Mouse (Mus musculus): ENCODE results near the gene Ggact.

The Ggact gene

GRCm38 (mm10) chr14:122900679-122901078 lies 12.9 kb downstream of the Ggact start:
- DNase-seq (ENCODE audit: extremely low spot score): no peak

- DNase-seq (ENCODE audit: extremely low spot score): no peak
Observed at GRCm38 (mm10) chr14:122898550-122898949, 15.0 kb downstream of the Ggact start.

GRCm38 (mm10) chr14:122896106-122896505 lies 17.5 kb downstream of the Ggact start:
- DNase-seq (ENCODE audit: extremely low spot score): no peak

- DNase-seq (ENCODE audit: extremely low spot score): no peak
Observed at GRCm38 (mm10) chr14:122891470-122891968, 22.0 kb downstream of the Ggact start.

- DNase-seq (ENCODE audit: extremely low spot score): no peak
Observed at GRCm38 (mm10) chr14:122888480-122888872, 25.1 kb downstream of the Ggact start.

DNA sequence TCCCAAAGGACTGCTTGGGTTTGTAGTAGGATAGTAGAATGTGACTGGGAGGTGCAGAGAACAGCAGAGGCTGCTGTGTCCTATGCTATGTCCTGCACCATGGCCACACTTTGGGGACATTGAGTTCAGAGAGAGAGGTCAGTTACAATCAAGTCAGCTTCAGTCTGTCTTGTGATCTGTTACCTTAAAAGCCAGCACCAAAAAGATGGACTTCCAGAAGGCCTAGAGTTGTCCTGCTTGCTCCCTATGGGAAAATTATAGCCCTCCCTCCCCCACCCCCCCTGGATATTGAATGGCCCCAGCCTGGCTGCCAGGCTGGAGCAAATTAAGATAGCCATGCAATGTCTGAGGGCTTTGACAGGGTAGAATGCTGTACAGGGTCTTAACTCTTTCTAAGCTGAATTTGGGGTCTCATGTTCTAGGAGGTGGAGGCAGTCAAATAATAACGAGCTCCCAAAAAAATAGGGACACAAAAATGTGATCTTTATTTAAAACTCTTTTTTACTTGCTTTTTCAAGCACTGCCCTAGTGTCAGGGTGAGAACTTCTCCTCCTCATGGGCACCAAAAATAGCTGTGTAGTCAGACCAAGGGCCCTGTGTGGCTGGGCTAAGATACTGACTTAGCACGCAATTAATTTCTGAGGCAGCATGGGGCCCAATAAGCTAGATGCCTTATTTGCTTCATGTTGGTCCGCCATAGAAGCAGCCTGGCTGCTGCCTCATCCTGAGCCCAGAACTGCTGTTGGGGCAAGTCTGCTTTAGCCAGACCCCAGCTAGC lies 25.7 kb downstream of the Ggact start:
- no peak for DNase-seq (ENCODE audit: extremely low spot score)

DNA sequence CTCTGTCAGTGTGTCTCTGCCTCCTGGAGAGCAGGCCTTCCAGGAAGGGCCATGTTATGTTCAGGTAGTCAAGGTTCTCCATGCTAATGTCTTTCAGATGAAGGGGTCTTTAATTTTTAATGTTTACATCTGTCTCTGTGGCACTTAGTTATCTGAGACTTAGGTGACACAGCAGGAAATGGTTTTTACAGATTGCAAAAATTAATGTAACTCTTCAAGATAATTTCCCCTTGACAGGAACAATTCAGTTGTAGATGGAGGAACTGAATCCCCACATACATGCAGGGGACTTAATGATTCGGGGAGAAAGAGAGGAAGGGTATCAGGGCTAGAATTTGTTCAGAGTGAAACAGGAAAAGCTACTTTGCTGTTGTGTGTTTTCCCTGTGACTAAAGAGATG lies 26.3 kb downstream of the Ggact start:
- DNase-seq (ENCODE audit: extremely low spot score): no peak

GRCm38 (mm10) chr14:122885893-122886292 lies 27.7 kb downstream of the Ggact start:
- no peak for DNase-seq (ENCODE audit: extremely low spot score)

- DNase-seq (ENCODE audit: extremely low spot score): no peak
Observed at GRCm38 (mm10) chr14:122883821-122884584, 29.6 kb downstream of the Ggact start.

GRCm38 (mm10) chr14:122883410-122883806 lies 30.1 kb downstream of the Ggact start:
- DNase-seq (ENCODE audit: extremely low spot score): no peak

GRCm38 (mm10) chr14:122882795-122883409 lies 30.7 kb downstream of the Ggact start:
- no peak for DNase-seq (ENCODE audit: extremely low spot score)

DNA sequence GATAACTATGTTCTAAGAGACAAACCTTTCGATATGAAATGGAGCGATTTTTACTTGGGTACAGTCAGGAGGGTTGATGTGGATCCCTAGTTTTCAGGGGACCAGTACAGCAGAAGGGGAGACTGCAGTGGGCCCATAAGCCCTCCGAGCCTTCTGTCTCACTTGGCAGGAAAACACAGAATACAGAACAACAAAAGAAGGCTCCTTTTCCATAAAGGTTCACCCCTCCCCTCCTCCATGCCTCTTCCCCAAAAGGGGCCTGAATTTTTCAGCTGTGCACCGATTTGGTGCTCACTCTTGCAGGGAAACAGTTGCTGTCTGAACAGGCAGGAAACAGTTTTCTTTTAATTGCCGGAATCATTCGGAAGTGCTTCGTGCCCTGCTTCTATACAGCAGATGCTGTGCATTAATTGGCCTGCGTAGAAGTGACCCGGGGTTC lies 31.3 kb downstream of the Ggact start:
- no peak for DNase-seq (ENCODE audit: extremely low spot score)

GRCm38 (mm10) chr14:122881699-122882098 lies 31.9 kb downstream of the Ggact start:
- DNase-seq (ENCODE audit: extremely low spot score): no peak

GRCm38 (mm10) chr14:122880291-122880690 lies 33.3 kb downstream of the Ggact start:
- no peak for DNase-seq (ENCODE audit: extremely low spot score)

DNA sequence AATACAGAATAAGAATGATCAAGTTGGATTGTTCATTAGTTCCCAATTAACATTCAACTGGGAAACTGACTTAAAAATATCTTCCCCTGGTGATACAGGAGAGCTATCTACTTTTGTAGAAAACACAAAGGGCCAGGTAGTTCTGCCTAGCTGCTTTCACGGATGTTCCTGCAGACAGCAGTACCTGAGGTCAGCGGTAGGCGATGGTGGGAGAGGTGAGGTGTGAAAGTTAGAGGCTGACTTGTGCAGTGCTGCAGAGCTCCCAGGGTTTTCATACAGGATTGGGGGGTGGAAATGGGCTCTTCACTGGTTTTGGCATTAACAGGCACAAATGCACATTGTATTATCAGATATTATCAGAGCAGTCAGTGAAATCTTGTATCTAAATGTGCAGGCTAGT lies 35.8 kb downstream of the Ggact start:
- no peak for DNase-seq (ENCODE audit: extremely low spot score)

- DNase-seq (ENCODE audit: extremely low spot score): no peak
Observed at GRCm38 (mm10) chr14:122876723-122877122, 36.8 kb downstream of the Ggact start.

GRCm38 (mm10) chr14:122876163-122876562 lies 37.4 kb downstream of the Ggact start:
- peak; percentile 76 for DNase-seq (ENCODE audit: extremely low spot score)

DNA sequence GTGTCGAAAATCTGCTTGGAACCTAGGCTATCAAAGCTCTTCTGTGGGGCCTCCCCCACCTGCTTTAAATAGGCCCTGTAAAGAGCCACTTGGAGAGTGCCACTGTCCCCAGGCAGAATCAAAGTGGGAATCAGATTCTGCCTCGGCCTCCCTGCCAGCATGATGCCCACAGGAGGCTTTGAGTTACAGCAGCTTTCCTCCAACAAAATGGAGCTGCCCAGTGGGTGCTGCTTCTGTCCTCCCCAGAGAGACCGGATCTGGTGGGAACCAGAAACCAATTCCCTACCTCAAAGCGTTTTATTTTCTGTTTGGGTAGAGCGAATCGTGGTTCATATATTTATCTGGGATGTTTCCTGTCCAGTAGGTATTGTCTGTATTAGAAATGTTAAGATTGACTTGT lies 37.9 kb downstream of the Ggact start:
- DNase-seq (ENCODE audit: extremely low spot score): no peak

DNA sequence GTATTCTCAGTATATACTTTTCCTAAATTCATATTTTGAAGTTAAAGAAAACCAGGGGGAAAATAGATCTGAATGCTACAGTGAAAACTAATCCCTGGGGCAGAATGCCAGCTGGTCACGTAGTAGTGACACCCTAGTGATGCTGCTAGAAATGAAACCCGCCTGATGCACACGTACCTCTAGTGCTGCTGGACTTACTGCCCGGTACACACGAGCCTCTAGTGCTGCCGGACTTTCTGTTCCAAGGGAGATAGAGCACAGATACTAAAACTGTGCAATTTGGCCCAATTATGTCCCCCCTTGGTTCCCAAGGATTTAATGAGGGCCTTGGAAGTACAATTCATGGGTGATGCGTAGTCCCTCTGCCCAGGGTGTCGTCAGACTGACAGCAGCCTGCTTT lies 38.5 kb downstream of the Ggact start:
- no peak for DNase-seq (ENCODE audit: extremely low spot score)

DNA sequence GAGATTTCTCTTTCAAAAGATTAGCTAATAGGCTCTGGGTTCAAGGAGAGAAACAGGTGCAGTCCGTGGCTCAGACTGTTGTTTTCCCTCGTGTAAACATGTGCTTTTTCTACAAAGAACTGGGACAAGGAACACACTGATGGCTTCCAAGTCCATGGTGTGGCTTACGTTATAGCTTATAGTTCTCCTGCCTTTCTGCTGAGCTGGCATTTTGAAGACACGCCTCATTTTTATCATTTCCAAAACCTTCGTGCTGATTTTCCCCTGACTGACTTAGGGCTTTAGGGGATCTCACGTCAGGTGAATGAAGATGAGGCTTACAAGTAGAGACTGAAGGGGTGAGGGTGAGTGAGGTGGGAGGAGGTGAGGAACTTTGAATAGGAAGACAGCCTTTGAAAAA lies 40.9 kb downstream of the Ggact start:
- DNase-seq (ENCODE audit: extremely low spot score): no peak

DNA sequence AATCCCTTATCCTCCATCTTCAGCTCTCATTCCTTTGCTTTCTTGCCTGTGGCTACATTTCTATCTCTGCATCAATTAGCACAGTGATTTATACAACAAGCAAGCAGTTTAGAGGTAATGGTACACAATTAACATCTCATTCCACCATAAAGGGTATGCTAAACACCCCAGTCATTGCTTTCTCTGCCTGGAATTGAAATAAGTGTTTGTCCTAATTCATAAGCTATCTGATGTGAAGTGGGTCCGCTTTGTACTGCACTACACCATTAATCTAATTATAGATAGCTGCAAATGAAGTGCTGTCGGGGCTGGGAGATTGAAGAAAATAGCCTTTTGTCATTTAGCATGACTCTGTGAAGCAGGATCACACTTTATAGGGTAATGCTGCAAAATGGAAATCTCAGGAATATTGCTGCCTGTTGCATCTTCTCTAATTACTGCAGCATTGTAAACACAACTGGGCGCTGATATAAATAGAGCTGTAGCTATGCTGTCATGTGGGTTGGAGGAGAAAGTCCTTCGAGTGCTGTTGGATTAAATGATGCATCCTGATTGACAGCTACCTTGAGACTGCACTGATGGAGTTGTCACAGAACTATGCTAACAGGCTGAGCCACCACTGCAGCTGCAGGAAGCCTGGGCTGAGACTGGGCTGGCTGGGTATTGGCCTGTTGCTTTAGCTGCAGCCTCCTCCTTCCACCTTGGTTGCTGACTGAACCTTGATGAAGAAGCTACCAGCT lies 41.5 kb downstream of the Ggact start:
- DNase-seq (ENCODE audit: extremely low spot score): no peak

- no peak for DNase-seq (ENCODE audit: extremely low spot score)
Observed at GRCm38 (mm10) chr14:122869831-122870230, 43.7 kb downstream of the Ggact start.

Data from embryo, embryonic 9.5 days (tissue).